Mouse (Mus musculus) adrenal gland, adult 18-20 months (tissue): ENCODE measurements around the gene Nelfe. TPM values are rescaled to one million over a fixed set of nuclear protein-coding genes. Genes with fewer than 3 reads are reported as not detected.
A peak's percentile ranks its signal among the peaks of the same experiment; 100 is the strongest.
"Not testable (repeated sequence)": the region's sequence is repeated elsewhere in the genome, so short reads cannot be mapped to it uniquely, and the experiment has no call there.

ENCODE experiments used
- DNase-seq, 2 experiments: peaks; one replicate each; pipeline ENCODE4 v3.0.0; 2021 to 2022; ENCODE audit warnings: low spot score in 2 of 2
- long read RNA-seq, 2 experiments: library from polyadenylated mRNA; stranded (forward); transcript quantifications; one replicate each; pipeline ENCODE4 v2.0.0; 2021
- total RNA-seq, 2 experiments: library from RNA; stranded (reverse); gene quantifications; 1 replicate in 1 of 2; 2 replicates in 1 of 2; pipeline ENCODE4 v1.2.3; 2021

Nelfe gene
- 10 to 100 TPM; 46.1 to 54.5 TPM for total RNA-seq
- long read RNA-seq, experiment 1, transcript Nelfe-202 (11 exons, 1,381 nt), result major isoform, 11 of 29 reads
- long read RNA-seq, experiment 1, transcript Nelfe-201 (11 exons, 1,607 nt), result minor isoform, 5 of 29 reads
- long read RNA-seq, experiment 1, transcript Nelfe-204 (11 exons, 1,399 nt), result minor isoform, 6 of 29 reads
- long read RNA-seq, experiment 1, partial matches to known transcripts, result 2 of 29 reads
- long read RNA-seq, experiment 1, other reads (novel, unspliced or antisense), result 5 of 29 reads
- long read RNA-seq, experiment 2, transcript Nelfe-201 (11 exons, 1,607 nt), result minor isoform, 12 of 79 reads
- long read RNA-seq, experiment 2, transcript Nelfe-202 (11 exons, 1,381 nt), result major isoform, 43 of 79 reads
- long read RNA-seq, experiment 2, transcript Nelfe-204 (11 exons, 1,399 nt), result minor isoform, 18 of 79 reads
- long read RNA-seq, experiment 2, partial matches to known transcripts, result 6 of 79 reads
- long read RNA-seq, experiment 2, other reads (novel, unspliced or antisense), result 0 of 79 reads

DNA sequence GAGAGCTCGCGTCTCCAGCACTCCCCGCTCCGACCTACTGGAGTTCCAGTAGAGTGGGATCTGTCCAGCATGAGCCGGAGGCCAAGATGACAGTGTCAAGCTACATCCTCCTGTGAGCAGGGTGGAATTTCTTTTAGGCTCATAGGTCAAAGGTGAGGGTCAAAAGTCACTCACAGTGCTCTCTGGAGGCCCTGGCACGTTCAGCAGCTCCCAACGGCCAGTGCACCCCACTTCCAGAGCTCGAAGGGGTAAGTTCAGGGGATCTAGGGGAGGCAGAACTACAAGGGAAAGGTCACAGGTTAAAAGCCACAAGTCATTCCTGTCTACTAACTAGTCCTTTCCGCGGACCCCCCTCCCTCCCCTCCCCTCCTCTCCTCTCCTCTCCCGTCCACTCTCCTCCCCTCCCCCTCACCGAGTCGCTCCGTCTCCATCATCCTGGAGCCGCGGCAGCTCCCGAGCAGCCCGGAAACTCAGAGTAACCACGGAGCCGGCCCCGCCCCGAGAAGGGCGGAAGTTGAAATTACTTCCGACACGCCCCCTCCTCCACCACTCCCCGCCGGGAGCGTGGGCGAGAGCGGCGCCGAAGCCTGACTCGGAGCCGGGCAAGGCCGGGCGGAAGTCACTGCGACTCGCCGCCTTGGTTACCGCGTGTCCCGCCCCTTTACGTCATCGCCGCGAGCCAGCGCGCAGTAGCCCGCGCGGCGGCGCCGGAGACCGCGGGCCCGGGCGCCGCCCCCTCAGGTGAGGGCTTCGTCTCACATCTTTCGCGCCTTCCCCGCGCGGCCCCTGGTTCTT lies at the start of gene Nelfe, which contains the start of gene Skiv2l:
Gene Nelfe, plus strand, starts transcription at position 670 of the 795 bp plus-strand sequence.
Gene Skiv2l, minus strand, starts transcription at position 489 of the 795 bp plus-strand sequence.
- DNase-seq, result peak; percentile 96 to 98

GRCm38 (mm10) chr17:34800781-34801305 lies 49.3 kb upstream of the Nelfe start:
- DNase-seq, result peak; percentile 23 to 31

DNA sequence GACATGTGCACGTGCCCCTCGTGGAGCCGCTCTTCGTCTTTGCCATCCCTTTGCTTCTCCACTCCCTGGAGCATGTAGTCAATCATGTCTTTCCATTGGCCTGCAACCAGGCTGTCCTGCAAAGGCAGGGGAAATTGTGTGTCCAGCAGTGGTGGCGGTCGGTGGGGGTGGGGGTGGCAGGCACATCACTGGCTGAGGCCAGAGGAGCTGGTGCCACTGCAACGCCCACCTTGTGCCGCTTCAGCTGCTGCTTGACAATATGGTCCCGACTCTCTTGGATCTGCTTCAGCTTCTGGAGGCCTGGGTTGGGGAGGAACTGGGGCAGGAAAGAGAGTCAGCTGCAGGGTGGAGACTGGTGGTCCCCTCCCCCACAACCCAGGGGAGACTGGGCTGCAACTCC lies 47.4 kb upstream of the Nelfe start:
- DNase-seq, result peak in 1 of 2 experiments; percentile 32

DNA sequence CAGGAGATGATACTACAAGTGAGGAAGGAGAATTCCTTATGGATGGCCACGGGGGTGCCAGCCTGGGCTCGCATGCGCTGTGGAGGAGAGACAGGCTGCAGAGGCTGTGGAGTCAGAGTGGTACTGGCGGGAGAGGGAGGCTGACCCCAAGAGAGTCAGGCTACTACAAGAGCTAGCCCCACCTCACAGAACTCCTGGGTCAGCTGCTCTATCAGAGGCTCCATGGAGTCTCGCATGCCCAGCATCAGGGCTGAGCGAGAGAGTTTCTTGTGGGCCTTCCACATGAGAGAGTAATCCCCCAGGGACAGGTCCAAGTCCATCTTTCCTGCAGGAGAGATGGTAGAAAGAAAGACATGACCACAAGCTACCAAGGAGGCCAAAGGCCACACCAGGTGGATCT lies 46.8 kb upstream of the Nelfe start:
- peak in 1 of 2 experiments; percentile 34 for DNase-seq

- DNase-seq, result peak in 1 of 2 experiments; percentile 58
Observed at GRCm38 (mm10) chr17:34804301-34804700, 45.9 kb upstream of the Nelfe start, which contains the start of gene Cyp21a1. Gene Cyp21a1, minus strand, starts transcription at chr17:34804561.

DNA sequence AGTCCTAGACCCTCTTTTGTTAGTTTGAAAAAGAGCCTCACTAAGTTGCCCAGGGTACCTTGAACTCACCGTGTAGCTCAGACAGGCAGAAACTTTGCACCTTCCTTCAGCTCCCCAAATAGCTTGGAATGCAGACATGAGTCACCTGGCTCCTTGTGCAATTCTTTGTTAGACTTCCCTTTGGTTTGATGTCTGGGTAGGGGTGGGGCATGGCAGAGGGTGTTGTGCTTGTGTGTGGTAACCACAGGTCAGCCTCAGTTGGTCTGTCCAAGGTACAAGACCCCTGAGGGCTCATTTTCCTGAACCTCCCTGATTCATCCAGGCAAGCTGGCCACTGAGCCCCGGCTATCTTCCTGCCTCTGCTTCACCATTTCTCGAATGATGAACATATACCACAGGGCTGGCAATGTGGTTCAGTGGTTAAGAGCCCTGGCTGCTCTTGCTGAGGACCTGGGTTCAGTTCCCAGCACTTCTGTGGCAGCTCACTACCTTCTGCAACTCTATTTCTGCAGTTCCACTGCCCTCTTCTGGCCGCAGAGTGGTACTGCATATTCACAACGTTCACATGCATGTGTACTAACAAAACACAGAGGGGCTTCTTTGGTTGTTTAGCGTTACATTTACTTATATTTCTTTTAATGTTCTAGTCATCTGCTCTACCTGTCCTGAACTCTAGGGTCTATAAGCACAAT lies 45.2 kb upstream of the Nelfe start:
- DNase-seq, result peak in 1 of 2 experiments; percentile 24

GRCm38 (mm10) chr17:34807176-34807575 lies 43.0 kb upstream of the Nelfe start:
- DNase-seq, result no peak

DNA sequence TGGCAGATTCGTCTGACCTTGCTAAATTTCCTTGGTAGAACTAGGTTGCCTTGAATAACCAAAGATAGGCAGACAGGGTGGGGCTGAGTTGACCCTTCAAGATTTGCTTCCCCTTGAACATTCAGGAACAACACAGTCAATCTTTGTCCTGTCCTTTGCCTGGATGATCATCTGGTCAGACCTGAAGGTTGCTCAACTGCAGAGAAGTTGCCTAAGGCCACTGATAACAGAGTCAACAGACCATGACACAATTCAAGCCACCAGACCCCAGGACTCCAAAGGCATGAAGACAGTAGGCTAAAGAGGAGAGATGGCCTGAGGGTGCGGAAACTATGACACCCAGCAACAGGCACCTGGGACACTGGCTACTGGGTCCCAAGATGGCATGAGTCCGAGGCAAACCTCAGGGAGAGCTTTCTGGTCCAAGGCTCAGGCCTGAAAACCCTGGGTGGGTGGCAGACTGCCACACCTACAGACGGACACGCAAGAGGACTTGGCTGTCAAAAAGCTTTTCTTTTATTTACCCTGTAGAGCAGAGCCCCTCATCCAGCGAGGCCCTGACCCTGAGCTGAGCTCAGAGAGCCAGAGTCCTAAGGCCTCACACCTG lies 41.5 kb upstream of the Nelfe start:
- no peak for DNase-seq

GRCm38 (mm10) chr17:34810411-34810810 lies 39.8 kb upstream of the Nelfe start:
- DNase-seq, result peak in 1 of 2 experiments; percentile 37

- peak in 1 of 2 experiments; percentile 31 for DNase-seq
Observed at GRCm38 (mm10) chr17:34810811-34811210, 39.4 kb upstream of the Nelfe start.

DNA sequence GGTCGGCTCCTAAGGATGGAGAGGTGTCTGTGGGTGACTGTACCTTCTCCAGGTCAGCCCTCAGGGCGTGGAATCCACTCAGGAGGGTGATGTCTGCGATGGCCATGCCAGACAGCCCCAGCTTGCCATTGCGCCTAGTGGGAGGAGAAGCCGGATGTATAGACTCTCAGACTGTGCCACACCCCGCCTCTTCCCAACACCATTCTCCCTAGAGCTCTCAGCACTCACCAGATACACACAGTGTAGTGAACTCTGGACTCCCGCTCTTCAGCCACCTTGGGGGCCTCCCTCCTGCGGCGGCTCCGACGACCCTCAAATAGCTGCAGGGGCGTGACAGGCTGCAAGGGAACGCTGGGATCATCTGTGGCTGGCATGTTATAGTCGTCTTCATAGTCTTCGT lies 38.9 kb upstream of the Nelfe start:
- no peak for DNase-seq

DNA sequence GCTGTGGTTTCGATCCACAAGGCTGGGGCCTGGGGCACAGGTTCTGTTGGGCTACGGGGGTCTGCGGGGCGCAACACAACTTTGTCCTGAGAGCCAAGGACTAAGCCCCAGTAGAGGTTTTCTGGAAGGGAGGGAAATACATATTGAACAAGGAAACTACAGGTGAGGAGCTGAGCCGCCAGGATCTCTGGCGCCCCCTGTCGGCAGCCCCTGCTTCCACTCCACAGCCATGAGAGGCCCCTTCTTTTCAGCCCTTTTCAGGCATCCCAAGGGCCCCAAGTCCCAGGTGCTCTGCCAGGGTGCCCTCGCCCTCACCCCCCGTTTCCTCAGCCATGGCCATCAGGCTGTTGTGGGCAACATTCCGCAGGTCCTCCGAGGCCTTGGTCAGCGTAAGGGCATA lies 36.4 kb upstream of the Nelfe start:
- peak; percentile 49 to 68 for DNase-seq

DNA sequence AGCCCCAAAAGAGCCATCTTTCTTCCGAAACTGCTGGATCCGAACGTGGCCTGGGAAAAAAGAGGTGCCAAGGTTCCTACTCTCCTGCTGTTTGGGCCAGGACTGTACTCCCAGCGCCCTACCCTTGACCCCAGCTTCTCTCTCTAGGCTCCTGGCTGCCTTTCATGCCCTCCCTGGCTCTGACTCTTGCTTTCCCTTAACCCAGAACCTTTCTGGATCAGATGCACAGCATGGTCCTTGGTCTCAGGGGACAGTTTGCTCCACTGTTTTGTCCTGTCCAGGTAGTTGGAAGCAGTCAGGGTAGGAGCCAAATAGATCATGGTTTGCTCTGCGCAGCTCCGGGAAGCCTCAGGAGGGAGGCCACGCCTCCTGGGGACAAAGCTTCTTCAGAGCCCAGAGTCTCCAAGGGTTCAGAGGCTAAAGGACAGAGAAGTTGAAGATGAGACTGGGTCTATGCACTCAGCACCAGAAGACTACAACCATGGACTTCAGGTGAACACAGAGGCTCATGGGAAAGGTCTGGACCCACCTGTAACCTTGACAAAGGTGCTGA lies 35.3 kb upstream of the Nelfe start:
- no peak for DNase-seq

- DNase-seq, result not testable (repeated sequence)
Observed at GRCm38 (mm10) chr17:34830776-34831175, 19.4 kb upstream of the Nelfe start.

DNA sequence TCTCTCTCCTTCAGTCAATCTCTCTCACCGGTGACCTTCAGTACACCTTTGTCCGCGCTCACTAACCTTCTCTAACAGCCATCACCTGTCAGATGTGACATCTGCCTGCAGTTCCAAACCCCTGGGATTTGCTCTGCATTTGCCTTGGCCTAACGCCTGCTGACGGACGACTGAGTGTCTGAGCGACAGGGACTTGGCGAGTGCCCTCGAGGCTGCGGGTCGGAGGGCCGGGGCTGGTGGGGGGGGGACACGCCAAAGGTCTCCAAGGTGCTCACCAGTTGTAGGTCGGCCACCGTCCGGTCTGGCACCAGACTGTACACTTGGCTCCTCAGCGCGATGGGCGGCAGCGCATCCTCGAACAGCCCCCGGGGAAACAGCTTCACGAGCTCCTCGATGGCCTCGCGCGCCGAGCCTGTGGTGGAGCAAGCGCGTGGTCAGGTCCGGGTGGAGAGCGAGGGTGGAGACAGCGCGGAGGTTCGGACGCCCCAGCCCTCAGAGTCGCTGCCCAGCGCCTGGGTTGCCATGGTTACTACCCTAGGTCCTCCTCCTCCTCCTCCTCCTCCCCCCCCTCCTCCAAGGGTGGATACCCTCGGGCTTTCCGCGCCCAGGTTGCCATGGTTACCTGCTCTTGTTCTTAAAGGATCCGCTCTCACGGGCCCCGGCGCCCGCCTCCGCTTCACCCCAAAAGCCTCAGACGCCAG lies 13.9 kb upstream of the Nelfe start:
- no peak for DNase-seq

GRCm38 (mm10) chr17:34836856-34837221 lies 13.4 kb upstream of the Nelfe start, which contains the start of the genes Stk19 and Dxo:
Gene Stk19, minus strand, starts transcription at chr17:34836945.
Gene Dxo, plus strand, starts transcription at chr17:34837019.
- DNase-seq, result peak; percentile 92 to 95

- DNase-seq, result no peak
Observed at GRCm38 (mm10) chr17:34837464-34838324, 12.5 kb upstream of the Nelfe start.

GRCm38 (mm10) chr17:34838785-34839184 lies 11.4 kb upstream of the Nelfe start:
- no peak for DNase-seq
